Mouse (Mus musculus) neural tube, embryonic 10.5 days (tissue): Measurements from ENCODE around the gene Nmt2.
A peak's percentile ranks its signal among the peaks of the same experiment; 100 is the strongest.

Experiments used
- DNase-seq: peaks from one replicate; pipeline ENCODE4 v3.0.0-alpha.2; 2017; ENCODE audit warnings: low spot score; ENCODE audit errors: extremely low spot score

The Nmt2 gene

DNA sequence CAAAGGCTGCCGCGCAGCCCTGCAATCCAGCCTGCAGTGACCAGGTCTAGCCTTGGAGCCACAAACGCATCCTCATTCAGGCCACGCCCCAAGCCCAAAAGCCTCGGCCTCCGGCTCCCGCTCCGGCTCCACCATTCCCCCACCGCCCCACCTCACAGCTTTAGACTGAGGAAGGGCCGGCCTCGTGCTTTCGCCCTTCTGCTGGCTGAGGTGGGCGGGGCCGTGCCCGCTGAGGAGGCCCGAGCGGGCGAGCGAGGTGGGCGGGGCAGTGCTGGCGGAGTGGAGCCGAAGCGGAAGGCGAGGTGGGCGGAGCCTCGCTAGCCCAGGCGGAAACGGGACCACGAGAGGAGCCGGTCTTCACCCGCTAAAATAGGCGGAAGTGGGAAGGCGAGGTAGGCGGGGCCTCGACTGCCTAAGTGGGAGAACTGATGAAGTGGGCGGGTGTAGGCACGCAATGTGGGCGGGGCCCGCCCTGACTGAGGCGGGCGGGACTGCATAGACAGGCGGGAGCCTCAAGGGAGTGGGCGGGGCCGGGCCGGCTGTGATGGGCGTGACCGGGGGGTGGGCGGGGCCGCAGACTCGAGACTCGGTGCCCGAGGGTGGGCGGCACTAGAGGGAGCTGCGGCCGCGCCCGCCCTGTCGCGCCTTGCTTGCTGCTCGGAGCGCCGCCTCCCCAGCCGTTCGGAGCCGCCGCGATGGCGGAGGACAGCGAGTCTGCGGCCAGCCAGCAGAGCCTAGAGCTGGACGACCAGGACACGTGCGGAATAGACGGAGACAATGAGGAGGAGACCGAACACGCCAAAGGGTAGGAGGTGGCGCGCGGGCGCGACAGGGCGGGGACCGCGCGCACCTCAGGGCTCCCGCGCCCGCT lies at the start of gene Nmt2:
TSS of gene Nmt2 (plus strand) at position 611 of the 871 bp plus-strand sequence.
- DNase-seq, result peak; percentile 99

DNA sequence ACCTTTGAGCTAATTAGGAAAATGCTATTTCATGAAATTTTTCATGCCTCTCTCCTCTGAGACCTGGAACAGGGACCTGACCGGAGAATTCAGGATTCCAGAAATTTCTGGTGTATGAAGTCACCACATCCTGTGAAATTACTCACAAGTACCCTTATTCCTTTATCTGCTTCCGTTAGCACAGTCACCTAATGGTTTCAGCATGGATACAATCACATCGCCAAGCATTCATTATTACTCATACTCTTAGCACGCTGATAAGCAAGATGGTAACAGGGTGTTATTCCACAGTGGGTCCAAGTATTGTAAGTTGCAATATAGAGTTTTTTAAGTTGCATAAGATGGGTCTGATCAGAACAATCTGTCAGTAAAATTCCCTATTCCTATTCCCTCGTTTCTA lies 44.8 kb upstream of the Nmt2 start:
- no peak for DNase-seq

DNA sequence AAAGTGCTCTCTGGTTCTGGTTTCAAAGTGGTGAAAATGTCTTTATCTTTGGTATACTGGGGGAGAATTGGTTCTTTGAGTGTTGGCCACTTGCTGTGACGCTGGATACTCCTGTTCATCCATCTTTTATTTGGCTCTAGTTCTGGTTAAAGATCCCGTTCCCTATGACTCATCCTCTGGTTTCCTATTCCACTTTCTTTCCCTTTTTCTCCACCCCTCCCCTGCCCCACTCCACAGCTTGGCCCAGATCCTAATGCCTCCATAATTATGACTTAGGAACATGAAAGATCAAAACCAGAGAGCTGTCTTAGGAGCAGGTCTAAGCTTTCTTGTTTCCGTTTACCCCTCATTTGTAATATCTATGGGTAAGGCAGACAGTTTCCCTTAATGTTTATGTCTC lies 39.8 kb upstream of the Nmt2 start:
- DNase-seq, result no peak

DNA sequence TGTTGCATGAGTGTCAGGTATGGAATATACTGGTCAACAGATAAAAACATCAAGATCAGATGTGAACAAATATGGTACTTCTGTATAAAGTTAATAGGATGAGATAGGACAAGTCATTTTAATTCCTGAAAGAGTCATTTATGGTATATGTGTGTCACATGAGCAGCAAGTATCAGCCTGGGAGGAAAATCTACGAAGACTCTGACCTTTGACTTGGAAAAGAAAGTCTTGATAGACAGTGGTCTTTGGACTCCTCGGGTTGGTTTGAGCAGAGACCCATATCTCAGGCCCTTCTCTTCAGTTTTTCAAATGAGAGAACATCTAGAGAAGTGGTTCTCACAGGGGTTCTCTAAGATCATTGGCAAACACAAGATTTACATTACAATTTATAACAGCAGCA lies 32.7 kb upstream of the Nmt2 start:
- no peak for DNase-seq

DNA sequence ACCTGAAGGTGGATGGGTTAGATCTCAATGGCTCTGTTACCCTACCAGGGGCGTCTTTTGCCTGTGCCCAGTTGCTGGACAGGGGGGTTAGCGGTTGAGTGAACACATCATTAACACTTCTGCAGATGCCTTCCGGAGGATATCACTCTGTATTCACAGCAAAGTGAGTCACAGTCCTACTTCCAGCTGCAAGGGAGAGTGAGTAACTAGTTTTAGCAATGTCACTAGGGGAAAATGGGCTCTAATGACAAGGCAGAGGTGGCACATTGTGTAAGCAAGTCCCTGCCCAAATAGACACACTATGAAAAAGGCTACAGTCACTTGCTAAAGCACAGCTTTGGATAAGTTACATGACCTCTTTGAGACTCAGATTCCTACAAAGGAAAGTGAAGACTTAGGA lies 17.5 kb upstream of the Nmt2 start:
- no peak for DNase-seq

DNA sequence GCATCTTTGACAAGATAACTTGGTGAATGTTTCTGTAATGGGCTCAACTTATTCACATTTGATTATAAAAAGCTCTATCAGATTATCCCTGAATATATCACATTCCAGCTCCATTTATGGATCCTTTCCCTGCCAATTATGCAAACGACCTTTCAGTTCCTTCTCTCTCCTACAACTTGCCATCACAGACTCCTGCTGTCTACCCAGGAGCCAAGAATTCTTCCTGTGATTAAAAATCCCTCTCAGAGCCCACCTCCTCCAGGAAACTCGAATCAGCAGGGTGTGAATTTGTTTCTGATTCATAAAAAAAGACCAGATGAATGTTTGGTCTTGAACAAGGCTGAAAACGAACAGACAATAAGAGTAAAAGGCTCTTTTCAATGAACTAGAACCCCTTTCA lies 16.1 kb upstream of the Nmt2 start:
- DNase-seq, result no peak

DNA sequence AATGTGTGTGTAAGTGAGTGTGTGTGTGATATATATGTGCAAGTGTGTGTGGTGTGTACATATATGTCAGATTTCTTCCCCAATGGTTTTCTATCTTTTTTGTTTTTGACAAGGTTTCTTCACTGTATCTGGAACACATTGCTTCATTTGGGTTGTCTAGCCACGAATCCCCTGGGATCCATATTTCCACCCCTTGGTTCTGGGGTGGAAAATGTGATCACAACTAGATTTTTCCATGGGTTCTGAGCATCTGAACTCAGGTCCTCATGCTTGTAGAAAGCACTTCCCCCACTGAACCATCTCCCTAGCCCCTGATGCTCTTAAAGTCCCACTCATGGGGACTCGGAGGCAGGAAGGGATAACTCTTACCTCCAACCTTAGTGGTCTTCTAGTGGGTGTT lies 10.7 kb upstream of the Nmt2 start:
- DNase-seq, result no peak

DNA sequence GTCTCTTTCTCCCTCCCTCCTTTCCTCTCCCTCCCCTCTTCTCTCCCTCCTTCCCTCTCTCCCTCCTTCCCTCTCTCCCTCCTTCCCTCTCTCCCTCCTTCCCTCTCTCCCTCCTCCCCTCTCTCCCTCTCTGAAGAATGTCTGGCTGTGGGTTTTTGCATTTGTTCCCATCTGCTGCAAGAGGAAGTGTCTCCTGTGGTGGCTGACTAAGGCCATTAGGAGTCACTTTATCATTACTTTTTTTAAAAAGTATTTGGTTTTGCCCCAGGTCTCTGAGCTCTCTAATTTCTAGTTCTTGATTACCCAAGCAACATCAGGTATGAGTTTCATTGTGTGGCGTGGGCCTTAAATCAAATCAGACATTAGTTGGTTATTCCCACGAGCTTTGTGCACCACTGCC lies 7.9 kb upstream of the Nmt2 start:
- no peak for DNase-seq

DNA sequence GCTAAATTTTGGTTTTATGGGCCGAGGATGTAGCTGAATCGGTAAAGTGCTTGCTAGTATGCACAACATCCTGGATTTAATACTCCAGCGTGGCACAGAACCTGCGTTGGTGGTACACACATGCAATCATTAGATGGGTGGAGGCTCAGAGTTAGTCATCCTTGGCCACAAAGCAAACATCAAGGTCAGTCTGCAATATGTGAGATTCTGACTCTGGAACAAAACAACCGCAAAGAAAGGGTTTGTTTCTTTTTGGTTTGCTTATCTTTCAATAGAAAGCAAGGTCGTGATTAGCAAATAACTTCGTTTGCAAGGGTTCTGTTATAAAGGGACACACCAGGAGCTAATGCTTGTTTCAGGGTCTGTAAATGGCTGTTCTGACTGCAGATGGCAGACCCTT lies 6.5 kb upstream of the Nmt2 start:
- DNase-seq, result no peak

DNA sequence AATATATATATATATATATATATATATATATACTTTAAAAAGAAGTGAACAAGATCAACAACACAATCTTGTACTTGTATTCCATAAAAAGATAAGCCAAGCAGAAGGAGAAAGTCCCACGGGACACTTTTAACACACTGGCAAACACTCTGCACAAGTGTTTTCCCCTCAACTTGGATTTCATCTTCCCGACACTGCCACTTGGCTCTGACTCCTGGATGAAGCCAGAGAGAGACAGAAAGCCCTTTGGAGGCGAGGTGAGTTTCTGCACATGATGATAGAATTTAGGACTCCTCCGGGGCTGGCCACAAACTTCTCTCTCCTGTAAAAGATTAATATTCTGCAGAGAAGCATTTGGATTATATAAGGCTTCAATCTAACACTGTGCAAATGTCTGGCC lies 2.7 kb upstream of the Nmt2 start:
- no peak for DNase-seq

DNA sequence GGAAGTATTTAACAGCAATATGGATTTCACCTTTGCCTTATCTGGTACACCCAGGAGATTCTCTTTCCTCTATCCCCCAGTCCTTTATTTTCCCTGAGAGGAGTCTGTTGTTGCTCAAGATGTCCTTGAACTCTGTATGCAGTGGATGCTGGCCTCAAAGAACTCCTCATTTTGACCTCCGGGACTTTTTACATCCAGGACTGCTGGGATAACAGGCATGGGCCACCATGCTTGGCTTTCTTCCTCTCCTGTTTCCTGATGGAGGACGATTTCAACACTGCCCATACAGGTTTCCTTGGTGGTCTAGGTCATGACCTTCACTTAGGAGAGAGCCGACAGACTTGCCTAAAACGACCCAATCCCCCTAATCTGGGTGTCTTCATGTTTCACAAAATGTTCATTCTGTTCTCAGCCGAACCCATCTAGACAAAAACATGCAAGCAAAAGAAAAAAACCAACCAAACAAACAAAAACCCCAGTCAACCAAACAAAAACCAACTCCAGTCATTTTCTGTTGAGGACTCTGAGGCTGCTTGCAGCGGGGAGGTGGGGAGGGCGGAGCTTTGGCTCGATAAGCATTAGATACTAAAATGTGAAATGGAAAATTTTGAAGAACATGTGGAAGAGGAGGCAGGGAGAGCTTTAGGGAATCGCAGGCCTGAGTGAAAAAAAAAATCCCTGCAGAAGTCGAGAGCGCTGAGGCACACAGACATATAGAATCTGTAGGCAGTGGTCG lies 978 bp upstream of the Nmt2 start:
- DNase-seq, result no peak

DNA sequence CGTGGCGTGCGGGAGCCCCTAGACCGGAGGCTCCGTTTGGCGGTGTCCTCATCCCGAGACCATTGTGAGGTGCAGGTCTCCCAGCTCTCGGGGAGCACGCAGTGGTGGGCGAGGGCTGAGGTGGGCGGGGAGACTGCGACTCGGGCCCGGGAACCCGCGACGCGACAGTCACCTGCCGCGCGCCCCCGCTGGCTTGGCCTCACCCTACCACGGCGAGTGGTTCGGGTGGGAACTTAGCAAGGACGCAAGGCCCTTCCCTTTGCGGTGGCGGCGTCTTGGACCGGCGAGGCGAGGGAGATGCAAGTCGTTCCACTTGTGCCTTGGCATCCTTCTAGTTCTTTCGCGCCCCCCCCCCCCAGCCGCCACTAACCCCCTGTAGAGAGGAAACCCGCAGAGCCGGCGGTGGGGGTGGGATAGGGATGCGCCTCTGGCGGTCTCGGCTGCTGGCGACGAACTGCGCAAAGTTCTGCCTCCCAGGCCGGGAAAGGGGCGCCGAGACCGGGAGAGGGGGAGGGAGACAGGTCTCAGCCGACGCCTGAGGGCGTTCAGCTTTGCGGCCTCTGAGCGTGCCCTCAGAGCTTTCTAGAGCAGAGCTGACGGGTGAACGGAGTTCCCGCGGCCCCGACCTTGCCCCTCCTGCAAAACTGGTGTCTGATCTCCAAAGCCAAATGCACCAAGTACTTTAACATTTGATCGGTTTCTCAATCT lies 615 bp downstream of the Nmt2 start:
- DNase-seq, result peak; percentile 74

DNA sequence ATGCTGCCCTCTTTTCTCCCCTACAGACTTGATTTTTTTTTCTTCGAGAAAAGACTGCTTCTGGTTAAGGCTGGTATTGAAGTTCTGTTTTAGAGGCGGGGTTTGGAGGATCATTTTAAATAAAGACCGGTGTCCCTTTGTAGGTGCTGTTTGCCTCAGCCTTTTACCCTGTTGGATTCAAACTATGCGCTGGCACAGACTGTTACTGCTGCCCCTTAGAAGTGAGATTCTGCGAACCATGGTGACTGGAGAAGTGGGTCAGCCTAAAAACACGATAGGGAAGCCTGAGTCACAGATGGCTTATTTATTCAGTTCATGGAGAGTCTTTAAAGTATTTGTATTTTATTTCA lies 1.1 kb downstream of the Nmt2 start:
- DNase-seq, result no peak

DNA sequence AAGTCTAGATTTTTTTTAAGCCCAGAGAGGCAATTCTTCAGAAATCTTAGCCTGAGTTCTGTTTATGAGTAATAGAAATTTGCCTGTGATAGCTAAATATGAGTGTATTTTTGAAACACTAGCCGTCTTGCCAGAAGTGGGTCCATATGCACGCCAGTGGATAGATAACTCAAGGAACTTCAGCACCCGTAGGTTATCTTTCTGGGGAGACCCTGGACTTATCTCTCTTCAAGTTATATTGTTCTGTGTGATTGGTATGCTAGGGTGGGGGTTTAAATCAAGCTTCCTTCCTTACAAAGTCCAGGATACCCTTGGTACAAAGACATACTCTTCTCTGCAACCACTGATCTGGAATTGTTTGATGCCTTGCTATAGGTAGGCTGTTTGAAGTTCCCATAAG lies 1.7 kb downstream of the Nmt2 start:
- DNase-seq, result no peak

DNA sequence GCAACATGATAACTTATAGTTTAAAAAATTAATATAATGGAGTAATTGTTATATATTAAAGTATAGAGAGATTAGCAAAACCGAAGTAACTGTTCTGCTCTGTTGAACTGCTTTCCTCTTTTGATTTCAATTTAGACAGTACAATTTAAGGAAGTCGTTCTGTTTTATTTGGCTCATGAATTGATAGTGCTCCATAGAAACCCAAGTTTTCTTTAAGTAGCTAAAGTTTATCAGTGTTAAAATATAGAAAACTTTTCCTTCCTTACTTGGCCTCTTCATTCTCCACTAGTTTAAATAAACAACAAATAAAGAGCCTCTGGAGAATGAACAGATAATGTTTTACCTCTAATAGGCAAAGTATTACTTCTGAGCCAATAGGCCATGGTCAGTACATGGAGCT lies 2.2 kb downstream of the Nmt2 start:
- no peak for DNase-seq

DNA sequence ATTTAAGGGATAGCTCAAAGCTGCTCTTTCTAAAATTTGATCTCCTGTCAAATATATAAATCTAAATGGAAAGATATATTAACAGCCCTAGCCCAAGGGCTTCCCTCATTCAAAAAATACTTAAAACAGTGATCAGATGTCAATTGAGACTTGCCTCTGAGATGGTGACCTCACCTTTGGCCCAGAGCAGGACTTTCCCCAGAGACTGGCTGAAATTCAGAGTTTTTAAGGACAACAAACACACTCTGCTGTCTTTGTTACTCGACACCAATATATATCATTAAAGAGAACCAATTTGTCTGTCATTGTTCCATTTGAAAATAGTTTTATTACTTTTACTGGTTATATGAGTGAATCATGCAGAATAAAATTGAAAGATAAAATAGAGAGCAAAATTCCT lies 5.6 kb downstream of the Nmt2 start:
- DNase-seq, result no peak

DNA sequence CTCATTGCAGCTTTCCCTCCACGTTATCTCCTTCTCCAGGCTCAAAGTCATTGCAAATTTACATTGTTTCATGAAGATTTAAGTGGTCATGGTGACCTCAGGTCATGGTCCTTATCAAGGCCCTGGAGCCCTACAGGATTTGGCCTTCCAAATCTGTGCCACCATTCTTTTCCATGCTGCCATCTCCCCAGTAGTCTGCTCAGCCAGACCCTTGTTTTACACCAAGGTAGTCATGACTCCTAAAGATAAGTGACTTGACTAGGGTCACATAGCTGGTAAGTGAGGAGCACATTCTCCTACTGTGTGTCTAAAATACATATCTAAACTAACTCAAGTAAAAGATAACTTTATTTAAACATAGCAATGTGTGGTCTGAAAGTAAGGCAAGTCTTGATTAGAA lies 8.2 kb downstream of the Nmt2 start:
- no peak for DNase-seq

DNA sequence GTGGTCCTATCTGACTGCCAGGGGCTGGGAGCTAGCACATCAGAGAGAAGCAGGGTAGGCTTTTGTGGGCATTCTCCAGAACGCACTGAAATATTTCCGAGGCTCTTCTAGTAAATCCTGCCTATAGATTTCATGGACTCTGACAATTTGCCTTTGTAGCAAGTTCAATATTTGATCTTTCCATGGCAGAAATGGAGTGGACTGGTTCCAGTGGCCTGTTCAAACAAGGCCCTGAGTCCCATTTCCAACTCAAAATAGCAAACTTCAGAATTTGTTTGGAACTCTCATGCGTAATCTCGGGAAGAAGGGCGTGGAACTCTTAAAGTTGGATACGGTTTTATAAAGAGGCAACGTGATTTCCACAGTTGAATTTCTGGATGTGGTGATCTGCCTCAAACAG lies 11.8 kb downstream of the Nmt2 start:
- DNase-seq, result no peak

DNA sequence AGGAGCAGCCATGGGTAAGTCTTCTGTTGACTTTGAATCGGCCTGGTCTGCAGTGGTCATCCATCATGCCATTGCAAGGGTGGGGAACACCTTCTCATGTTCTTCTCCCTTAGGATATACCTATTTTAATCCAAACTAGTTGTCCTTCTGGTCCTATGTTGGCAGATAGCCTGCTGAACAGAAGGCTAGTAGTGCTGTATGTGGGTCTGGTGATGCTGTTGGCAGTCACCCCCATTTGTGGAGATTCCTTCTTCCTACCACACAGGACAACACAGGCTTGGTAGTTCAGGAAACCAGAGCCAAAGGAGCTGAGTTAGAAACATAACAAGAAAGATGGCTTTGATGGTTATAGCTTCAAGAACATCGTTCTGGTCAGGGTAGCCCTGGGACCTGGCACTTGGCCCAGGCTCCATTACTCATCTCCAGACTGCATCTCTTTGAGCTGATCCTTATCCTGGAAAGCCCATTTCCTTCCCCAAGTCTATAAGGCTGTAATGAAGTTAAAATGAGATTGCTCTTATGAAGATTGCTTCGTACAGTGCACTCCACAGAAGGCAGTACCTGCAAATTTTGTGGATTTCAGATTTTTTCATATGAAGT lies 21.5 kb downstream of the Nmt2 start:
- DNase-seq, result no peak

DNA sequence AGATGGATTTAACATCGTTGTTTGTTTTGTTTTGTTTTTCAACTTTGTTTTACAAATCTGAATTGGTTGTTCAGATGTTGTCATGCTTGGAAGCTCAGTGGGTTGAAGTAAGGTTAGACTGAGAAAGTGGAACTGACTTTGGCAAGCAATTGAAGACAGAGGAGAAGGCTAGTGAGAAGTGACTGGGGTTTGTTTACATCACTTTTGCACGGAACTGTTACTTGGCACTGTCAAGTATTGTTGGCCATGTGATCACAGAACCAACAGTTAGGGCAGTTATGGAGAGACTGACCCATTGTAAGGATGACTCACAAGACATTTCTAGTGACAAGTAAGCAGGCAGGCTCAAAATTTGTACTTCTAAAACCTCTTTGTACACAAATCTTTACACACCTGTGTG lies 39.1 kb downstream of the Nmt2 start:
- no peak for DNase-seq

DNA sequence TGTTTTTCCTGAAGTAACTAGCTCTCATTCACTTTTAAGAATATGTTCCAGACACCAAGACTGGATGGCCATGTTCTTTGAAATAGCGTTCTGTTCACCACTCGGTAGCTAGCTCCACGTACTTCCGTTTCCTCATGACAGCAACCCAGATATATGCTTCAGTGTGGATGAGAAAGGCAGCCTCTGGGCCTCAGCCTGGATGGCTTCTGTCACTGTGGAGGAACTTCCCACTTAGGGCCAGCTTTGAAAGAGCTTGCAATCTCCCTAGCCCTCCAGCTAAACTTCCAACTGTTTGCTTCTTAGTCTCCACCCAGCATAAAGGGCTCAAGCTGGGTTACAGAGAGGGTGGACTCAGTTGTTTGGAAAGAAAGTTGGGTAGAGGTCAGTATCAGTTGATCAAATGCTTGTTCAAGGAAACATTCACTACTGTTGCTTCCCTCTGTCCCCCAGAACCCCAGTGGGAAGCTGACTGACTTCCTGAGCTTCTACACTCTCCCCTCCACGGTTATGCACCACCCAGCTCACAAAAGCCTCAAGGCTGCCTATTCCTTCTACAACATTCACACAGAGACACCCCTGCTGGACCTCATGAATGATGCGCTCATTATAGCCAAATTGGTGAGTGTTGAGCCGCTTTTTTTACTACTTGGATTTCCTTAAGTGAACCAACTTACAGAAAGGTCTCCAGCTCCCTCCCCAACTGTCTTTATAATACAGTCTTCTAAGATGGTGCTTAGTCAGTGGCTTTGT lies 40.5 kb downstream of the Nmt2 start:
- no peak for DNase-seq
